Mouse (Mus musculus) kidney, adult 11 months (tissue): ENCODE data around the gene Mroh8.

Experiments
- DNase-seq: peaks from one replicate; pipeline ENCODE4 v3.0.0; 2022

Gene Mroh8

GRCm38 (mm10) chr2:157279416-157279800 lies at the start of gene Mroh8:
Mroh8 (minus strand) TSS chr2:157279549.
- no peak for DNase-seq

GRCm38 (mm10) chr2:157328570-157328969 lies 49.2 kb upstream of the Mroh8 start:
- DNase-seq = no peak

- no peak for DNase-seq
Measured at GRCm38 (mm10) chr2:157328106-157328505, 48.8 kb upstream of the Mroh8 start.

DNA sequence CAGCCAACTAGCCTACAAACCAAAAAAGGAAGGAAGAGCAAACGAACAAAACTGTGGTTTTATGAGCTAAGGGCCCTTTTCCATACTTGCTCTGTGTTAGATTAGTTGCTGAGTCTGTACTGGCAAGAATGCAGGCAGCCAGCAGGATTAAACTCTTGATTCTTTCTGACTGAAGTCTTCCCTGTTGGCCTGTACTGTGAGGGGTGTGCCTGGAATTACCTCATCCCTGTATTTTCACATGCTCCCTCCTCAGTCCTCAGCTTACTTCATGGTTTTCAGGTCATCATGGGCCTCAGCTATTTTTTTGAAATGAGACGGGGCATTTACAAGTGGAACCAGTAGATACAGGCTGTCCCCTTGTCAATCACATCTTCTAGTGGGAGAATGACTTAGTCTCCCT lies 45.9 kb upstream of the Mroh8 start:
- no peak for DNase-seq

- DNase-seq = no peak
Measured at GRCm38 (mm10) chr2:157322029-157322766, 42.8 kb upstream of the Mroh8 start.

- peak; percentile 39 for DNase-seq
Measured at GRCm38 (mm10) chr2:157320886-157321285, 41.5 kb upstream of the Mroh8 start.

- no peak for DNase-seq
Measured at GRCm38 (mm10) chr2:157320135-157320534, 40.8 kb upstream of the Mroh8 start.

DNA sequence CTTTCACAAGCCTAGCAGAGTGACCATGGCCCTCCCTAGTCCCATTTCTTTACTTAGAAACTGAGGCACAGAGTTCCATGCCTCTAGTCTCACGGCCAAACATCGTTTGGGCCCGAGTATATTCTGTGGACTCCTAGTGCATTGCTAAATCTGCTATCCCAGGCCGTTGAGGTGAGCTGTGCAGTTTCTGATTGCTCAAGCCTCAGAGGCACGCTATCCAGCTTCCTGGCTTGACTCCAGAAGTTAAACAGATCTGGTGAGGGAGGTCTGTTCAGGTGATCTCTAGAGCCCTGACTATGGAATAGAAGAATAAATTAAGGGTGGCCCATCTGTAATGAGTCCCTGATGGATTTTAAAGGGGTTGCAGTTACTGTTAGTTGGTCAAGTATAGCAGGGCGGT lies 37.9 kb upstream of the Mroh8 start:
- no peak for DNase-seq

GRCm38 (mm10) chr2:157316358-157316933 lies 37.1 kb upstream of the Mroh8 start:
- no peak for DNase-seq

GRCm38 (mm10) chr2:157315486-157315885 lies 36.1 kb upstream of the Mroh8 start:
- no peak for DNase-seq

DNA sequence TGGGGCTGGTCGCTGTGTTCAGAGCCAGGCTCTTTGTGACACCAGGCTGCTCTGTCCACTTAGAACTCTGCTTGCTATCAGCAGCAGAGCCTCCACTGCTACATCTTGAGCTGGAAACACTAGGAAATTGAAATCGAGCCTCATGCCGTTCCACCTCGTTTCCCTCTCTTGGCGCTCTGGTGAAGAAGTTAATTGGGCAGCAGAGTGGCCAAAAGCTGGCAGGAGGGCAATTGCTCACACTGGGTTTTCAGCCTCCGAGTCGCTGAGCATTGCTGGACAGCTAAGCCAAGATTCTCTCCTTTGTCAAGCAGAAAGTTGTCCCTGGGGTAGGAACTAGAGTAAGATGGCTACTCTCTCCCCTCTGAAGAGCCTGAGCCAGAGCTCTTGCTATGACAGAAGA lies 35.0 kb upstream of the Mroh8 start:
- peak; percentile 12 for DNase-seq

- DNase-seq = no peak
Measured at GRCm38 (mm10) chr2:157313718-157314117, 34.4 kb upstream of the Mroh8 start.

DNA sequence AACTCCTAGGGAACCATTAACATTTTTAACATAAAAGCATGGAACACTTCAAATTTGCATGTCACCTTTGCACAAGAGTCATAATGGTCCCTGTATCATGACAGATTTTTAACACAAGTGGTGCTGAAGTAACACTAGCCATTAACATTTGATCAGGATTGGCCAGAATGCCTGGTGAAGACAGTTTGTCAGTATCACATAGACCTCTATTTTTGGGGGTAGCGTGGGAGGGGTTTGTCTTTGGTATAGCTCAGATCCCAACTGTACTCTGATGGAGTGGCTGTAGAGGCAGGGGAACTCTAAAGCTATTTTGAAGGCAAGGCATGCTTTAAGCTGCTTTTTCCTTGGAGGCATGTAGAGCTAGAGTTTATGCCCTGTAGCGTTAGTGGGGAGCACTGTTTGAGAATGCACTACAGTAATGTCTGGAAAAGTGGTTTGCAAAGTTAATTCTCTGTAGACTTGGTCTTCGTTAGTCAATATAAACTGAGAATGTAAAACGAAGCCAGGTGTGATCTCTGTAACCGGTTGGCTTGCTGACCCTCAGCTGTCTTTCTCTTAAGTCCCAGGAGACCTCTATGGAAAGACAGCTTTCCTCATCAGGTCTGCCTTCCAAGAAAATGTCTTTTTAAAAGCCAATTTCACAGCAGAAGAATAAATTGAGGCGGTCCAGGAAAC lies 31.8 kb upstream of the Mroh8 start:
- DNase-seq = no peak

DNA sequence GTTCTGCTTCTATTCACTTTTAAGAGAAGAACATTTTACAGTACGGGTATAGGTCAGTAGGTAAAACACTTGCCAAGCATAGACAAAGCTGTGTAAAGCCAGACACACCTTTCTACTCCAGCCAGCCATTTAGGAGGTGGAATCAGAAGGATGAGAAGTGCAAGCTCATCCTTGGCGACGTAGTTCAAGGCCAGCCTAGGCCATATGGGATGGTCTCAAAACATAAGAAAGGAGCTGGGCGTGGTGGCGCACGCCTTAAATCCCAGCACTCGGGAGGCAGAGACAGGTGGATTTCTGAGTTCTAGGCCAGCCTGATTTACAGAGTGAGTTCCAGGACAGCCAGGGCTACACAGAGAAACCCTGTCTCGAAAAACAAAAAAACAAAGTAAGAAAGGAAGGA lies 30.3 kb upstream of the Mroh8 start:
- DNase-seq = no peak

DNA sequence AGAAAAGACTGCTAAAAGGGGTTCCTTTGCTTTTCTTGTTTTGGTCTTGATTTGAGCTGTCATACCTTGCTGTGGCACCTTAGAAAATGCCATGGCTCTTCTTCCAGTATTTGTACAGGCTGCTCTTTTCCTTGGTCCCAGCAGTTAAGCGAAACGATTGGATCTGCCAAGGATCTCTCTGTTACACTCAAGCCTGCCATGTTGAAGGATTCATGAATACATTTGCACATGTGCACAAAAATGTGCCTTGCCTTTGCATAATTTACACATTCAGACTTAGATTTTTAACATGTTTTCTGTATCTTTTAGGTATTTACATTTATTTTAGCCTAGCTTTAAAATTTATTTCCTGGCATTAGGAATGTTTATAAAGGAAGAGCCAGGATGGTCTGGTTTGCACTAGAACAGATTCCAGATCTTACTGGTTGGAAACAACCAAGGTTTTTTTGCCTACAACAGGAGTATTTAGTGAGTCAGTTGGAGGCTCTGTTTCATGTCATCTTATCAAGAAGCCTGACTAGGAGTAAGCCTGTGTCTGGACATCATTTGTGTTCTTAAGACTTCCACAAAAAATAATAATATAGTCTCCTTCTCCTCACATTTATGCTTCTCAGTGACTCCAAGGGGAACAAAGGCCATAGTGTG lies 29.0 kb upstream of the Mroh8 start:
- DNase-seq = no peak

DNA sequence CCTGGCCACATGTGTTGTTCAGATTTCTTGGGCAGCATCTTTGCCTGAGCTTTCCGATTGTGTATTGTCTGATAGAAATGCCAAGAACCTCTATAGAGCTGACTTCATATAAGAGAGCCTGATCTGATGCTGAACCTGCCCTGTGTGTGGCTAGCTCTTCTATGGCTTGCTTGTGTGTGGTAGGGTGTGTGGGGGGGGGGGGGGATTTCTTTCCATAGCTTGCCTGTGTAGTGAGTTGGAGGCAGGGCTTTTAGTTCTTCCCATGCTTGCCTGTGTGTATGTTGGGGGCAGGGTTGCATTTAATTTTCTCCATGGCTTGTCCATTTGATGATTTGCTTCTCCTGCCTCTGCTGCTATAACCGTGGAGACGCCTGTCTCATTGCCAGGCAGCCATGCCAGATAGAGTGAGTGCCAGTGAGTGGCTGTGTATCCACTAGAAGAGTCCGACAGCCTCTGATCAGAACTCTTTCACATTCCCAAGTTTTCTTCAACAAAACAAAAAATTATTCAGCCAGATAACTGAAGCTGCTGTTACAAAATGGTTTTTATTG lies 28.4 kb upstream of the Mroh8 start:
- no peak for DNase-seq

GRCm38 (mm10) chr2:157306091-157307032 lies 27.0 kb upstream of the Mroh8 start:
- DNase-seq = no peak

DNA sequence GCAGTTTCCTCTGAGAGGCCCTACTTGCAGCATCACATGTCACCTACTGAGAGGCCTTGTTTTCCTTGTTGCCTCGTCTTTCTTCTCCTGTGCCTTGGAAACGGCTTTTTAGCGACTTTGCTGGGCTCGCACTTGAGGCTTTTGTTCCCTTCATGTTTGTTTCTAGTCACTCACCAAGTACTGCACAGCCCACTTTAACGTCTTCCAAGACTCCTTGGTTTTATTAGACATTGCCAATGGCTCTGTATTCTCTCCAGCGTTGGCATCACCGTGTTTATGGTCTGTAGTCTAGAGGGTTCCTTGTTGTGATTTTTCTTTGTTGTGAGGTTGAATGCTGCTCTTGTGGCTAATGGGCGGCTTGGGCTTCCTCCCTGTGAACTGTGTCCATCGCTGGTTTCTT lies 23.7 kb upstream of the Mroh8 start:
- DNase-seq = no peak

GRCm38 (mm10) chr2:157300051-157300450 lies 20.7 kb upstream of the Mroh8 start:
- DNase-seq = no peak

- DNase-seq = no peak
Measured at GRCm38 (mm10) chr2:157296105-157296689, 16.8 kb upstream of the Mroh8 start.

GRCm38 (mm10) chr2:157292093-157292492 lies 12.7 kb upstream of the Mroh8 start:
- peak; percentile 26 for DNase-seq

DNA sequence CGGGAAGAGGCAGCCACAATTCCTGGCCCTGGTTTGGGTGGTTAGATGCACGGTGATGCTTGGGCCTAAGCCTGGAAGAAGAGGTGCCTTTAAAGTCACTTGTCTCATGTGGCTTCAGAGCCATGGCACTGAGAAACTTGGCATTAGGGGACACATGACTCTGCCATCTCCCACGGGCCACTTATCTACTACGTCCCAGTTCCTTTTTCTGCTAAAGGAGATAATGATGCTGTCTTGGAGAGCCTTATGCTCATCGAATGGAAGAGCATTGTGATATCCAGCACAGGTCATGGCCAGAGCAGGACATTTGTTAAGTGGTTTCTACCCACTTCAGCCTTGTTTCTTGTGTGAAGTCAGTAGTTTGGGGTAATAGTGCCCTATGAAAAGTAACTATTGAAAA lies 9.6 kb upstream of the Mroh8 start:
- no peak for DNase-seq
